Mouse (Mus musculus): Measurements from ENCODE around the gene Gabarap. TPM values are rescaled to one million over a fixed set of nuclear protein-coding genes. Genes with fewer than 3 reads are reported as not detected.
"Not testable (repeated sequence)": the region's sequence is repeated elsewhere in the genome, so short reads cannot be mapped to it uniquely, and the experiment has no call there.

Gene Gabarap
- polyA plus RNA-seq, 1 experiment from 2014 or later, result 459 TPM

- H3K4me3 ChIP-seq (replicated peaks), result no peak overlapping the region; the same call in 1 of the 2 replicates
- H3K36me3 ChIP-seq, result peaks cover 47% of the 10 kb centered on the region
Observed at GRCm38 (mm10) chr11:70002471-70002870, 11.5 kb downstream of the Gabarap start.

GRCm38 (mm10) chr11:70005521-70005920 is 14.6 kb downstream of the Gabarap start:
- Histone ChIP-seq H3K4me2 (no peak overlapping the region), H3K9ac (no peak overlapping the region), H3K9me3 (no peaks in the 10 kb centered on the region), H3K4me3 (replicated peaks) (no peak overlapping the region), H3K36me3 (peaks cover 56% of the 10 kb centered on the region), H3K27me3 (replicated peaks) (no peaks in the 10 kb centered on the region), H3K4me1 (peaks cover 25% of the 10 kb centered on the region), H3K27ac (no peak overlapping the region)
- WGBS, result 58% methylated on average over 5 of the region's 5 CpGs
- ATAC-seq (ENCODE audit: insufficient read depth, low FRiP score, low read depth), result no peak

More at GRCm38 (mm10) chr11:70002471-70002870, 11.5 kb downstream of the Gabarap start:
- H3K9me3 ChIP-seq, result no peaks in the 10 kb centered on the region
- H3K27me3 ChIP-seq (replicated peaks), result no peaks in the 10 kb centered on the region
- H3K27ac ChIP-seq, result no peak overlapping the region
- no peak overlapping the region for H3K9ac ChIP-seq
- peak overlapping the region; percentile 66 for H3K4me2 ChIP-seq
- no peak for ATAC-seq (ENCODE audit: insufficient read depth, low FRiP score, low read depth)
- WGBS, result 91% methylated on average over 2 of the region's 2 CpGs
- H3K4me1 ChIP-seq, result peaks cover 32% of the 10 kb centered on the region

- no peaks in the 10 kb centered on the region for H3K27me3 ChIP-seq (replicated peaks)
- H3K36me3 ChIP-seq, result peaks cover 81% of the 10 kb centered on the region
- no peak overlapping the region for H3K27ac ChIP-seq
- no peak overlapping the region for H3K9ac ChIP-seq
- no peaks in the 10 kb centered on the region for H3K9me3 ChIP-seq
- no peak overlapping the region for H3K4me2 ChIP-seq
- no peak overlapping the region for H3K4me3 ChIP-seq (replicated peaks)
- H3K4me1 ChIP-seq, result peaks cover 7% of the 10 kb centered on the region
- no peak for ATAC-seq (ENCODE audit: insufficient read depth, low FRiP score, low read depth)
- 88% methylated on average over 6 of the region's 6 CpGs for WGBS
Observed at GRCm38 (mm10) chr11:70010033-70010432, 19.1 kb downstream of the Gabarap start.

- H3K9me3 ChIP-seq, result no peaks in the 10 kb centered on the region
- 85% methylated on average over 12 of the region's 12 CpGs for WGBS
- no peak for ATAC-seq (ENCODE audit: insufficient read depth, low FRiP score, low read depth)
- H3K36me3 ChIP-seq, result peaks cover 76% of the 10 kb centered on the region
- no peak overlapping the region for H3K27ac ChIP-seq
- H3K4me1 ChIP-seq, result peaks cover 7% of the 10 kb centered on the region
- no peak overlapping the region for H3K9ac ChIP-seq
- H3K4me2 ChIP-seq, result no peak overlapping the region
- H3K27me3 ChIP-seq (replicated peaks), result no peaks in the 10 kb centered on the region
- no peak overlapping the region for H3K4me3 ChIP-seq (replicated peaks)
Observed at GRCm38 (mm10) chr11:70010548-70010947, 19.6 kb downstream of the Gabarap start.

- H3K36me3 ChIP-seq, result peaks cover 73% of the 10 kb centered on the region
- 89% methylated on average over 10 of the region's 10 CpGs for WGBS
Observed at GRCm38 (mm10) chr11:70010961-70011360, 20.0 kb downstream of the Gabarap start.

GRCm38 (mm10) chr11:70012931-70013330 is 22.0 kb downstream of the Gabarap start:
- H3K27me3 ChIP-seq (replicated peaks), result no peaks in the 10 kb centered on the region
- no peak overlapping the region for H3K4me2 ChIP-seq
- H3K4me3 ChIP-seq (replicated peaks), result no peak overlapping the region
- peaks cover 14% of the 10 kb centered on the region for H3K4me1 ChIP-seq
- H3K36me3 ChIP-seq, result peaks cover 55% of the 10 kb centered on the region
- no peaks in the 10 kb centered on the region for H3K9me3 ChIP-seq
- H3K27ac ChIP-seq, result no peak overlapping the region
- no peak for ATAC-seq (ENCODE audit: insufficient read depth, low FRiP score, low read depth)
- 87% methylated on average over 9 of the region's 9 CpGs for WGBS
- H3K9ac ChIP-seq, result no peak overlapping the region

More at GRCm38 (mm10) chr11:70010961-70011360, 20.0 kb downstream of the Gabarap start:
- peaks cover 7% of the 10 kb centered on the region for H3K4me1 ChIP-seq
- H3K9me3 ChIP-seq, result no peaks in the 10 kb centered on the region
- H3K9ac ChIP-seq, result no peak overlapping the region
- no peaks in the 10 kb centered on the region for H3K27me3 ChIP-seq (replicated peaks)
- no peak for ATAC-seq (ENCODE audit: insufficient read depth, low FRiP score, low read depth)
- no peak overlapping the region for H3K4me3 ChIP-seq (replicated peaks)
- no peak overlapping the region for H3K4me2 ChIP-seq
- no peak overlapping the region for H3K27ac ChIP-seq

- WGBS, result 87% methylated on average over 3 of the region's 3 CpGs
- Histone ChIP-seq H3K36me3 (peaks cover 50% of the 10 kb centered on the region), H3K4me1 (peaks cover 17% of the 10 kb centered on the region), H3K27me3 (replicated peaks) (no peaks in the 10 kb centered on the region), H3K9ac (no peak overlapping the region), H3K4me2 (no peak overlapping the region), H3K4me3 (replicated peaks) (no peak overlapping the region), H3K9me3 (no peaks in the 10 kb centered on the region), H3K27ac (no peak overlapping the region)
- ATAC-seq (ENCODE audit: insufficient read depth, low FRiP score, low read depth), result no peak
Observed at GRCm38 (mm10) chr11:70013408-70013807, 22.5 kb downstream of the Gabarap start.

GRCm38 (mm10) chr11:70014051-70014450 is 23.1 kb downstream of the Gabarap start:
- Histone ChIP-seq H3K36me3 (peaks cover 44% of the 10 kb centered on the region), H3K27ac (no peak overlapping the region), H3K27me3 (replicated peaks) (no peaks in the 10 kb centered on the region), H3K9me3 (no peaks in the 10 kb centered on the region), H3K4me3 (replicated peaks) (peak overlapping the region; percentile 58; the same call in 1 of the 2 replicates), H3K4me1 (peaks cover 19% of the 10 kb centered on the region), H3K9ac (no peak overlapping the region), H3K4me2 (peak overlapping the region; percentile 74)
- ATAC-seq (ENCODE audit: insufficient read depth, low FRiP score, low read depth), result no peak
- WGBS, result 68% methylated on average over 5 of the region's 5 CpGs

- ATAC-seq (ENCODE audit: insufficient read depth, low FRiP score, low read depth), result peak; percentile 79
- Histone ChIP-seq H3K9me3 (no peaks in the 10 kb centered on the region), H3K4me2 (peak within 1 kb of the TSS; percentile 74), H3K36me3 (peaks cover 34% of the 10 kb centered on the region), H3K4me3 (replicated peaks) (peak within 1 kb of the TSS; percentile 58), H3K4me1 (peaks cover 27% of the 10 kb centered on the region), H3K9ac (peak within 1 kb of the TSS; percentile 24; the same call in 1 of the 2 replicates), H3K27me3 (replicated peaks) (no peaks in the 10 kb centered on the region), H3K27ac (peak within 1 kb of the TSS; percentile 31; the same call in 1 of the 2 replicates)
- WGBS, result under 1% methylated on average over 35 of the region's 35 CpGs
Observed at GRCm38 (mm10) chr11:70014880-70015558, 24.1 kb downstream of the Gabarap start, which contains the start of gene Acadvl. Acadvl (minus strand) TSS chr11:70015411.

GRCm38 (mm10) chr11:70015677-70016076 is 24.7 kb downstream of the Gabarap start:
- WGBS, result 66% methylated on average over 6 of the region's 6 CpGs
- peaks cover 27% of the 10 kb centered on the region for H3K36me3 ChIP-seq
- H3K27ac ChIP-seq, result no peak overlapping the region
- H3K9ac ChIP-seq, result no peak overlapping the region
- no peak overlapping the region for H3K4me3 ChIP-seq (replicated peaks)
- no peaks in the 10 kb centered on the region for H3K9me3 ChIP-seq
- H3K4me2 ChIP-seq, result peak overlapping the region; percentile 74
- peaks cover 33% of the 10 kb centered on the region for H3K4me1 ChIP-seq
- ATAC-seq (ENCODE audit: insufficient read depth, low FRiP score, low read depth), result no peak
- H3K27me3 ChIP-seq (replicated peaks), result no peaks in the 10 kb centered on the region

- H3K4me2 ChIP-seq; H3K27me3 ChIP-seq (replicated peaks); ATAC-seq (ENCODE audit: insufficient read depth, low FRiP score, low read depth); H3K9me3 ChIP-seq; H3K27ac ChIP-seq; H3K9ac ChIP-seq; H3K4me3 ChIP-seq (replicated peaks): not testable (repeated sequence)
- WGBS, result 83% methylated on average over 2 of the region's 2 CpGs
- H3K4me1 ChIP-seq, result peaks cover 33% of the 10 kb centered on the region
- peaks cover 22% of the 10 kb centered on the region for H3K36me3 ChIP-seq
Observed at GRCm38 (mm10) chr11:70016177-70016576, 25.2 kb downstream of the Gabarap start.

- 0 out of 2 replicates have a peak within 1 kb of the TSS, but pooled peaks have one; percentile 54 for H3K27ac ChIP-seq
- WGBS, result 60% methylated on average over 3 of the region's 3 CpGs
- H3K4me3 ChIP-seq (replicated peaks), result no peak within 1 kb of the TSS
Observed at GRCm38 (mm10) chr11:70016669-70017068, 25.7 kb downstream of the Gabarap start, which contains the start of gene Dlg4. Dlg4 (plus strand) TSS chr11:70016942.

More at GRCm38 (mm10) chr11:70016669-70017068, 25.7 kb downstream of the Gabarap start, which contains the start of gene Dlg4:
- Histone ChIP-seq H3K36me3 (peaks cover 17% of the 10 kb centered on the region), H3K4me2 (peak within 1 kb of the TSS; percentile 76), H3K9me3 (no peaks in the 10 kb centered on the region), H3K9ac (no peak within 1 kb of the TSS), H3K4me1 (peaks cover 33% of the 10 kb centered on the region), H3K27me3 (replicated peaks) (no peaks in the 10 kb centered on the region)
- ATAC-seq (ENCODE audit: insufficient read depth, low FRiP score, low read depth), result no peak

All from stomach, embryonic 15.5 days (tissue).